Mouse (Mus musculus) liver, embryonic 13.5 days (tissue): Measurements from ENCODE around the gene Uvrag. TPM values are rescaled to one million over a fixed set of nuclear protein-coding genes. Genes with fewer than 3 reads are reported as not detected.

Source experiments
- ATAC-seq: fragments of 200-750 bp; cut with Nextera tagmentation; 2 replicates; pipeline ENCODE4 v1.8.0; 2017; ENCODE audit warnings: low read depth, mild to moderate bottlenecking, moderate number of reproducible peaks, moderate library complexity
- DNase-seq: peaks from one replicate; pipeline ENCODE4 v3.0.0; 2022
- H3K27ac ChIP-seq: fragments of 300-500 bp; sonication (generic); 2 replicates; pipeline ENCODE4 v1.5.1; 2015; ENCODE audit warnings: moderate library complexity, mild to moderate bottlenecking, inconsistent platforms
- H3K27me3 ChIP-seq: fragments of 300-500 bp; sonication (generic); 2 replicates; pipeline ENCODE4 v1.6.1; 2015; ENCODE audit warnings: mild to moderate bottlenecking, inconsistent platforms
- H3K36me3 ChIP-seq: fragments of 300-500 bp; sonication (generic); 2 replicates; pipeline ENCODE4 v1.6.1; 2015; ENCODE audit warnings: mild to moderate bottlenecking, inconsistent platforms
- H3K4me1 ChIP-seq: fragments of 300-500 bp; sonication (generic); replicated peaks from 2 replicates; pipeline ENCODE4 v1.6.1; 2015; ENCODE audit warnings: inconsistent platforms
- H3K4me2 ChIP-seq: fragments of 300-500 bp; sonication (generic); 2 replicates; pipeline ENCODE4 v1.6.1; 2015; ENCODE audit warnings: inconsistent platforms, mild to moderate bottlenecking, moderate library complexity
- H3K4me3 ChIP-seq: fragments of 300-500 bp; sonication (generic); replicated peaks from 2 replicates; pipeline ENCODE4 v1.5.1; 2015; ENCODE audit warnings: mild to moderate bottlenecking, inconsistent platforms
- H3K9ac ChIP-seq: fragments of 300-500 bp; sonication (generic); 2 replicates; pipeline ENCODE4 v1.6.1; 2015; ENCODE audit warnings: mild to moderate bottlenecking, inconsistent platforms
- H3K9me3 ChIP-seq: fragments of 300-500 bp; sonication (generic); replicated peaks from 2 replicates; pipeline ENCODE4 v1.6.1; 2016; ENCODE audit warnings: inconsistent platforms
- WGBS: fragments of 180-500 bp; shearing (Covaris S2); methylation state at CpG from one replicate; pipeline ENCODE4 v1.1.7; 2015; ENCODE audit not compliant: insufficient replicate concordance; 5-methylcytosine and 5-hydroxymethylcytosine counted together
- polyA plus RNA-seq: library from polyadenylated mRNA; unstranded; fragments of >200 nt; fragmentation: Nextera tagmentation; extraction: Ambion mirVana; gene quantifications from 2 replicates; pipeline ENCODE4 v1.2.1, GENCODE M21; 2015

Gene Uvrag
- polyA plus RNA-seq, 1 experiment from 2014 or later = 8.9 TPM

- H3K36me3 ChIP-seq = peaks cover 17% of the 10 kb centered on the region; the same call in 1 of the 2 replicates
- no peak for ATAC-seq
- H3K9ac ChIP-seq = no peak overlapping the region
- no peaks in the 10 kb centered on the region for H3K27me3 ChIP-seq
- no peak overlapping the region for H3K27ac ChIP-seq
- H3K4me2 ChIP-seq = no peak overlapping the region
- no peak for DNase-seq
- H3K4me3 ChIP-seq = no peak overlapping the region
- no peaks in the 10 kb centered on the region for H3K9me3 ChIP-seq
- H3K4me1 ChIP-seq = peaks cover 14% of the 10 kb centered on the region; the same call in 1 of the 2 replicates
- 54% methylated on average over 6 of the region's 6 CpGs for WGBS
Measured at GRCm38 (mm10) chr7:98994137-98994536, 146.8 kb downstream of the Uvrag start.

- Histone ChIP-seq H3K4me1 (peaks cover 9% of the 10 kb centered on the region; the same call in 1 of the 2 replicates), H3K9ac (no peak overlapping the region), H3K4me2 (no peak overlapping the region), H3K9me3 (no peaks in the 10 kb centered on the region), H3K27me3 (no peaks in the 10 kb centered on the region), H3K4me3 (no peak overlapping the region), H3K36me3 (peaks cover 19% of the 10 kb centered on the region; the same call in 1 of the 2 replicates), H3K27ac (no peak overlapping the region)
- no peak for DNase-seq
- ATAC-seq = no peak
- WGBS = 40% methylated on average over 4 of the region's 4 CpGs
Measured at GRCm38 (mm10) chr7:98993395-98993794, 147.5 kb downstream of the Uvrag start.

GRCm38 (mm10) chr7:98991204-98991761 lies 149.7 kb downstream of the Uvrag start:
- H3K27me3 ChIP-seq = no peaks in the 10 kb centered on the region
- no peak overlapping the region for H3K4me3 ChIP-seq
- H3K4me1 ChIP-seq = peaks cover 23% of the 10 kb centered on the region
- 90% methylated on average over 2 of the region's 2 CpGs for WGBS
- no peak overlapping the region for H3K9ac ChIP-seq
- no peak for ATAC-seq
- H3K9me3 ChIP-seq = no peaks in the 10 kb centered on the region
- peaks cover 19% of the 10 kb centered on the region; the same call in 1 of the 2 replicates for H3K36me3 ChIP-seq
- no peak overlapping the region for H3K27ac ChIP-seq
- H3K4me2 ChIP-seq = no peak overlapping the region
- DNase-seq = no peak

DNA sequence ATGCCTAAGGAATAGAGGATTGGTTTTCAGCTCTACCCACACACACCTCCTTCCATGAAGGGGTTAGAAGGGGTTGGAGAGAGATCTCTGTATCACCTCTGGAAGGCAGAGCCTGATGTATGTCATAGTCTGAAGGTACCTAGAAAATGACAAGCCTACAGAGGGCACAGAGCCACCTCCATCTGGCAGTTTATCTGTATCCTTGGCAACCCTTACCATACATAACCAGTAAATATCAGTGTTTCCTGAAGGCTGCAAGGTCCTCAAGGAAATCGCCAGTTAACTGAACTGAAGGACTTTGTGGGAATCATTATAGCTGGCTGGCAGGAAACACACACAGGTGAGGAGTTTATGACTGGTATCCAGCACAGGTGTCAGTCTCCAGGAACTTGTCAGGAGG lies 150.4 kb downstream of the Uvrag start:
- DNase-seq (no peak), ATAC-seq (no peak)
- Histone ChIP-seq H3K9ac (no peak overlapping the region), H3K4me1 (peaks cover 25% of the 10 kb centered on the region), H3K36me3 (peaks cover 19% of the 10 kb centered on the region; the same call in 1 of the 2 replicates), H3K27ac (no peak overlapping the region), H3K4me2 (no peak overlapping the region), H3K4me3 (no peak overlapping the region), H3K9me3 (no peaks in the 10 kb centered on the region), H3K27me3 (no peaks in the 10 kb centered on the region)
- 48% methylated on average over 1 of the region's 1 CpGs for WGBS

DNA sequence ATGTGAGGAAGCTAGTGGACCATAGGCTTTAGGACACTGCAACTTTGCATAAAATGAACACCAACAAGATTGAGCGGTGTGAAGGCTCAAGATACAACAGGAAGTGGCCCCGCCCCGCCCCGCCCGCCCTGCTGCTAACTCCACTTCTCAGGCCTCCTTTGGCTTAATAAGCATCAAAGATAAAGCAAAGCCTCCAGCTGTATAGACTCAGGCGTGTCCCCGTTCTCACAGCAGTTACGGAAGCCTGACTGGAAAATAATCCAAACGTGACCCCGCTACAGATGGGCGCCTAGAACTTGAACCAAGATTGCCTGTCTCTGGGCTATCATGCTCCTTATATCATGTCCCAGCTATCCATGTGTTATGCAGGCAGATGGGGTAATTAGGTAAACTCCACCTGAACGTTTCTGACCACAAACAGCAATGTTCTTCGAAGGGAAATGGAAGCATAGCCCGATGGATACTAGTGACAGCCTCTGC lies 153.9 kb downstream of the Uvrag start:
- no peak overlapping the region for H3K27ac ChIP-seq
- peak; percentile 86 for ATAC-seq
- 38% methylated on average over 14 of the region's 14 CpGs for WGBS
- no peak for DNase-seq
- H3K4me1 ChIP-seq = peaks cover 16% of the 10 kb centered on the region
- H3K36me3 ChIP-seq = peaks cover 19% of the 10 kb centered on the region; the same call in 1 of the 2 replicates
- H3K9me3 ChIP-seq = no peaks in the 10 kb centered on the region
- H3K4me2 ChIP-seq = no peak overlapping the region
- no peaks in the 10 kb centered on the region for H3K27me3 ChIP-seq
- H3K9ac ChIP-seq = no peak overlapping the region
- H3K4me3 ChIP-seq = no peak overlapping the region

DNA sequence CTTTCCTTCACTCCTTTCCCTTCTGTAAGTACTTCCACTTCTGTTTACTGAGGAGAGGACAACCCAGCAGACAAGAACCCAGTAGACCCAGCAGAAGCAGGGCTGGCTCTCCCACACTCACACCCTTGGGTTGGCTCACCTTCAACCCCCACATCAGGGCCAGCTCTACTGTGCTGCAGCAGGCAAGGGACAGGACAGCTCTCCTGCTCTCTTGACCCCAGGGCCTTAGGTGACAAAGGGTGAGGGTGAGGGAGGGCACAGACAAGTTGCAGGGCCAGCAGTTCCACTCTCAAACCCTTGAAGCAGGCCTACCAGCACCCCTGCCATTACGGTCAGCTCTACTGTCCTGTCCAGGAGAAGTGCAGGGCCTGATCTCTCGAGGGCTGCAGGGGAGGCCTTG lies 155.0 kb downstream of the Uvrag start:
- Histone ChIP-seq H3K9me3 (no peaks in the 10 kb centered on the region), H3K4me3 (no peak overlapping the region), H3K9ac (no peak overlapping the region), H3K36me3 (peaks cover 16% of the 10 kb centered on the region; the same call in 1 of the 2 replicates), H3K27ac (no peak overlapping the region), H3K4me2 (no peak overlapping the region), H3K27me3 (no peaks in the 10 kb centered on the region), H3K4me1 (peaks cover 19% of the 10 kb centered on the region)
- 67% methylated on average over 2 of the region's 2 CpGs for WGBS
- DNase-seq = no peak
- no peak; the same call in 1 of the 2 replicates for ATAC-seq

DNA sequence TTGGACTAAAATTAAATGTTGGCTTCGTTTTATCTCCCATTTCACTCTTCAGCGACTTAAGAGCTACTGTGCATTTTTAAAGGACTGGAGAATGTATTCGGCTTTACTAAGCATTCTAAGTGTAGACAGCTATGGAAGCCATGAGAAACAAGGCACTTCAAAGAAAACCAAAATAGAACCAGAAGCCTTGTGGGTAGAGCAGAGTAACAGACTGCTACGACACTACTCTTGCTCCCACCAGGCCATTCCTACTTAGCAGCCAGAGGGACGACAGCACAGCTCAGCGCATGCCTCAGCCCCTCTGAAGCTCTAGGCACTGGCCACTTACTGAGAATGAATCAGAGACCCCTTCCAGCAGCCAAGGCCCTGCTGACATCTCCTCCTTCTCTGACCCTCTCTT lies 155.5 kb downstream of the Uvrag start:
- no peaks in the 10 kb centered on the region for H3K9me3 ChIP-seq
- H3K27ac ChIP-seq = no peak overlapping the region
- WGBS = 72% methylated on average over 6 of the region's 6 CpGs
- no peak overlapping the region for H3K4me3 ChIP-seq
- no peak overlapping the region for H3K9ac ChIP-seq
- peaks cover 12% of the 10 kb centered on the region; the same call in 1 of the 2 replicates for H3K36me3 ChIP-seq
- ATAC-seq = no peak
- DNase-seq = no peak
- H3K4me1 ChIP-seq = peaks cover 19% of the 10 kb centered on the region
- no peak overlapping the region for H3K4me2 ChIP-seq
- no peaks in the 10 kb centered on the region for H3K27me3 ChIP-seq

DNA sequence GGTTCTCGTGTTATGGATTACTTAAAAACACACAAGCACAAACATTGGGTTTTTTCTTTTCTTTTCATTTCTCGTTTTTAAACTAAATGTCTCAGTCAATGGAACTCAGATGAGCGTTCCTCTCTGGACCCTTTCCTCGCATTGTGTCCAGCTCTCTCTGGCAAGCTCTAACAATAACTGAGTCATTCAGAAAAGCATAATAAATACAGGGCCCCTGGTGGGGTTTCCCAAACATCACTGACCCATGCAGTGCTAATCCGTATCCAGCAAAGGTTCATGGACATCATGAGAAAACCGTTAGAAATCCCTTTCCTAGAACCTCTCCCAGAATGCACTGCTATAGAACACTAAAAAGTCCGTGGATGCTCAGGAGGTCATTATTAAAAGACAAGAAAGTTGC lies 156.6 kb downstream of the Uvrag start:
- no peaks in the 10 kb centered on the region for H3K9me3 ChIP-seq
- no peaks in the 10 kb centered on the region for H3K27me3 ChIP-seq
- H3K4me2 ChIP-seq = no peak overlapping the region
- peaks cover 8% of the 10 kb centered on the region for H3K36me3 ChIP-seq
- H3K4me3 ChIP-seq = no peak overlapping the region
- 72% methylated on average over 7 of the region's 7 CpGs for WGBS
- no peak overlapping the region for H3K27ac ChIP-seq
- ATAC-seq (no peak), DNase-seq (no peak)
- peaks cover 19% of the 10 kb centered on the region for H3K4me1 ChIP-seq
- H3K9ac ChIP-seq = no peak overlapping the region

DNA sequence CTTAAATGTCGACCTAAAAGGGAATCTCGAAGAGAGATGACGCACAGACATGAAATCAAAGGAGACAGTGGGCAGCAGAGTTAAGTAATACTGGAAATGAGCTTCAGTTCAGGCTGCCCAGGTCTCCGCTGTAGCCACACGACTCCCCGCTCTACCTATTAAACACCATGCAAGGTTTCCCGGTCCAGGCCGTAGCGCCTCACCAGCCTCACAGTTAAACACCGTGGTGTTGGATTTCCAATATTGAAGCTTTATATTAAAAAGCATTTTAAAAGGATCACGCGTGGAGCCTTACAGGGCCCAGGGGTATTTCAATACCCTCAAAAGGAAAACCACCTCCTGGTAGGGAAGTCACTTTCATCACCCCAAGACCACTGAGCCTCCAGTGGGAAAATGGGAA lies 157.9 kb downstream of the Uvrag start:
- Histone ChIP-seq H3K36me3 (peaks cover 5% of the 10 kb centered on the region; the same call in 1 of the 2 replicates), H3K4me3 (no peak overlapping the region), H3K27me3 (no peaks in the 10 kb centered on the region), H3K4me1 (peaks cover 19% of the 10 kb centered on the region), H3K4me2 (no peak overlapping the region), H3K9me3 (no peaks in the 10 kb centered on the region), H3K27ac (no peak overlapping the region), H3K9ac (no peak overlapping the region)
- ATAC-seq (no peak), DNase-seq (no peak)
- 82% methylated on average over 12 of the region's 12 CpGs for WGBS

DNA sequence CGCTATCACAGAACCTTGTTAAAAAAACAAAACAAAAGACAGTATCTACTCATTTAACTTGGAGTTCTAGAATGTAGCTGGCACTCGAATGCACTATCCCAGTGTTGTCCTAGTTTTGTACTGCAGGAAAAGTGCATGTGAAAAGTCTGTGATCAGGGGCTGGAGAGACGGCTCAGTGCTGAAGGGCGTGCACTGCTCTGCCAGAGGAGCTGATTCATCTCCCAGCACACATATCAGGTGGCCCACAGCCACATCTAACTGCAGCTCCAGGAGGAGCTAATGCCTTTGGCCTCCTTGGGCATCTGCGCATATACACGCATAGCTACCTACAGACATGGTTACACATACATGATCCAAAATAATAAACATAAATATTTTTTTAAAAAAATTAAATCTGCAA lies 159.5 kb downstream of the Uvrag start:
- Histone ChIP-seq H3K27ac (no peak overlapping the region), H3K27me3 (no peaks in the 10 kb centered on the region), H3K9ac (no peak overlapping the region), H3K36me3 (peaks cover 9% of the 10 kb centered on the region), H3K4me1 (peaks cover 7% of the 10 kb centered on the region), H3K4me2 (no peak overlapping the region), H3K4me3 (no peak overlapping the region), H3K9me3 (no peaks in the 10 kb centered on the region)
- DNase-seq (no peak), ATAC-seq (peak; percentile 74)
- WGBS = 56% methylated on average over 6 of the region's 6 CpGs

DNA sequence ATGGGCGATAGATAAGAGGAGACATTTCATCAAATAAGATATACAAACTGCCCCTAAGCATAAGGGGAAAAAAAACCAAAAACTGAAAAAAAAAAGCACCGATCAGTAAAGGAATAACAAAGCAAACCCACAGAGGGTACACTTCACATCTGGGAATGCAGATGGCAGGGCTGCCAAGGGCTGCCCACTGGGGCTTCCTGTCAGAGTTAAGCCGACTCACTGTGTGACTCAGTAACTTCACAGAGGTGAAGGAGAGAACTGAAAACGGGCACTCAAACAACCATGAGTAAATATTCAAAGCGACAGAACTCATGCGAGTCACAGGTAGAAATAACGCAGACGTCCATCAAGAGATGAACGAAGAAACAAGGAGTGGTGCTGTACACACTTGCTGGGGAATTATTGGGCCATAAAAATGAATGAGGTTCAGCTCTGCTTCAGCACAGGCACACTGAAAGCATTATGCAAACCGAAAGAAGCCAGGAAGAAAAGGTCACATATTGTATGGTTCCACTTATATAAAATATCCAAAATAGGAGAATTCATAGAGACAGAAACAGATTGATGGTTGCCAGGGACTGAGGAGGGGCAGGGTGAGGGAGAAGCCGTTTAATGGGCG lies 164.0 kb downstream of the Uvrag start:
- Histone ChIP-seq H3K4me3 (no peak overlapping the region), H3K9ac (no peak overlapping the region), H3K36me3 (peaks cover 9% of the 10 kb centered on the region), H3K9me3 (no peaks in the 10 kb centered on the region), H3K27ac (no peak overlapping the region), H3K27me3 (no peaks in the 10 kb centered on the region), H3K4me1 (peaks cover 3% of the 10 kb centered on the region; the same call in 1 of the 2 replicates), H3K4me2 (no peak overlapping the region)
- no peak for ATAC-seq
- 75% methylated on average over 12 of the region's 12 CpGs for WGBS
- DNase-seq = no peak

DNA sequence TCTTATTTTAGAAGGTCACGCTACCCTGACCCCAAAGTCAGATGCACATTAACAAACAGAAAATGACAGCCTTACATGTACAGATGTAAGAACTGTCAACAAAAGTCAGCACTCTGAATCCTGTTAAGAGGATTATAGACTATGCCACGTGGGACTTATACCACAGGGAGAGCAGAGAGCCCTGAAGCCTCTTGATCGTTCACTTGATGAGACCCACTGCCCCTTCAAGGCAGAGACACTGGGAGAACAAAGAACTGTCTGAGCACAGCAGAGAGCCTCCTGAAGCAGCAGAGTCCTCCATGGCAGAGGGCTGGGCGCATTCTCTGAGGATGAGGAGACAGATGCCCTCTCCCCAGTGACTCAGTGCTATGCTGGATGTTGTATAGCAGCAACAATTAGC lies 166.4 kb downstream of the Uvrag start:
- H3K36me3 ChIP-seq = peaks cover 8% of the 10 kb centered on the region
- no peaks in the 10 kb centered on the region for H3K9me3 ChIP-seq
- ATAC-seq (no peak), DNase-seq (no peak)
- H3K27me3 ChIP-seq = no peaks in the 10 kb centered on the region
- H3K9ac ChIP-seq = no peak overlapping the region
- H3K4me3 ChIP-seq = no peak overlapping the region
- no peak overlapping the region for H3K27ac ChIP-seq
- no peaks in the 10 kb centered on the region for H3K4me1 ChIP-seq
- WGBS = 69% methylated on average over 4 of the region's 4 CpGs
- H3K4me2 ChIP-seq = no peak overlapping the region
